12 mouse cellular contexts compared by ENCODE assay signal in genomic region chr16:78294606-78295275, GRCm38 (mm10). TPM values are rescaled to one million over a fixed set of nuclear protein-coding genes. Genes with fewer than 3 reads are reported as not detected.
DNase-seq lines count a peak whose midpoint lies in the region; ATAC-seq and TF ChIP-seq lines count a peak whose summit lies in the region.
"Had no signal": no experiment of that assay in that cellular context is flagged by ENCODE, and none has a peak within 500 bp of the region (broad histone marks: within the 10 kb centered on the region; RNA-seq: fewer than 3 reads in every experiment).

No protein-coding gene starts in this region.

- no peak for TF ChIP-seq RAD21 in MEL (IDR thresholded peaks at IDR 0.05; ENCODE audit: low read depth, low read length)

- no peak overlapping the region for H3K4me2 ChIP-seq in liver, embryonic 14.5 days (ENCODE audit: low read depth)
- no peak overlapping the region for H3K4me2 ChIP-seq in stomach, embryonic 14.5 days (replicated peaks; ENCODE audit: low read depth, low read length)
- no peak overlapping the region for H3K4me2 ChIP-seq in forebrain, embryonic 16.5 days (ENCODE audit: low read length)
- H3K4me2 ChIP-seq: limb, embryonic 13.5 days had no signal

- WGBS in liver, embryonic 14.5 days (ENCODE audit: insufficient replicate concordance), result 30% methylated on average over 5 of the region's 5 CpGs
- WGBS in stomach, embryonic 14.5 days, result 47% methylated on average over 5 of the region's 5 CpGs
- 59% methylated on average over 5 of the region's 5 CpGs for WGBS in forebrain, embryonic 16.5 days

- no peak overlapping the region for H3K4me3 ChIP-seq in MEL (ENCODE audit: control insufficient read depth in 1 of 2, insufficient read depth in 1 of 2, low read depth in 2 of 2, low read length in 2 of 2)
- H3K4me3 ChIP-seq in liver, embryonic 14.5 days (ENCODE audit: insufficient read depth in 1 of 2, low read depth in 2 of 2, low read length in 2 of 2), result no peak overlapping the region
- no peak overlapping the region for H3K4me3 ChIP-seq in stomach, embryonic 14.5 days (ENCODE audit: low read depth, low read length)
- no peak overlapping the region for H3K4me3 ChIP-seq in forebrain, embryonic 16.5 days (replicated peaks; ENCODE audit: low read length)
- H3K4me3 ChIP-seq: limb, embryonic 13.5 days had no signal

- no peak for TF ChIP-seq POLR2A in MEL (IDR thresholded peaks at IDR 0.05; ENCODE audit: control insufficient read depth in 1 of 2, insufficient read depth in 1 of 2, low read depth in 1 of 2, low read length in 2 of 2, poor library complexity in 1 of 2)

- peak; percentile 86 for ATAC-seq in liver, embryonic 14.5 days (ENCODE audit: insufficient read depth)
- ATAC-seq in stomach, embryonic 14.5 days (ENCODE audit: insufficient number of reproducible peaks, insufficient read depth, low FRiP score, low read depth), result peak; percentile 69; the same call in 1 of the 2 replicates
- ATAC-seq in forebrain, embryonic 16.5 days, result no peak

- no peaks in the 10 kb centered on the region for H3K9me3 ChIP-seq in MEL (replicated peaks; ENCODE audit: insufficient read depth, low read length)
- no peaks in the 10 kb centered on the region for H3K9me3 ChIP-seq in liver, embryonic 14.5 days (ENCODE audit: control insufficient read depth, low read length)
- H3K9me3 ChIP-seq in stomach, embryonic 14.5 days (ENCODE audit: control insufficient read depth, low read depth, low read length), result no peaks in the 10 kb centered on the region
- H3K9me3 ChIP-seq in forebrain, embryonic 16.5 days (ENCODE audit: control insufficient read depth, low read length), result no peaks in the 10 kb centered on the region
- H3K9me3 ChIP-seq: limb, embryonic 13.5 days had no signal

- H3K9ac ChIP-seq in MEL (ENCODE audit: control insufficient read depth, low read depth, low read length, poor library complexity, severe bottlenecking), result no peak overlapping the region
- H3K9ac ChIP-seq in liver, embryonic 14.5 days (replicated peaks), result no peak overlapping the region
- H3K9ac ChIP-seq in stomach, embryonic 14.5 days (replicated peaks; ENCODE audit: low read depth, low read length), result no peak overlapping the region
- no peak overlapping the region for H3K9ac ChIP-seq in forebrain, embryonic 16.5 days (replicated peaks; ENCODE audit: low read depth, low read length)
- H3K9ac ChIP-seq: limb, embryonic 13.5 days had no signal

- no peak overlapping the region for H3K27ac ChIP-seq in MEL (ENCODE audit: control insufficient read depth, low read depth, low read length)
- H3K27ac ChIP-seq in liver, embryonic 14.5 days, result no peak overlapping the region
- H3K27ac ChIP-seq in stomach, embryonic 14.5 days (ENCODE audit: low read length), result 0 out of 2 replicates have a peak overlapping the region, but pooled peaks have one; percentile 2
- no peak overlapping the region for H3K27ac ChIP-seq in forebrain, embryonic 16.5 days (ENCODE audit: low read length)
- H3K27ac ChIP-seq: limb, embryonic 13.5 days had no signal

- no peaks in the 10 kb centered on the region; a peak in 1 of 4 replicates for H3K4me1 ChIP-seq in MEL (ENCODE audit: control insufficient read depth in 1 of 2, insufficient read depth in 2 of 2, low read length in 2 of 2)
- H3K4me1 ChIP-seq in liver, embryonic 14.5 days (replicated peaks; ENCODE audit: control insufficient read depth in 2 of 2, insufficient read depth in 2 of 2, low read length in 1 of 2), result peaks cover 0 to 3% of the 10 kb centered on the region in 2 experiments; a peak in 2 of 4 replicates
- H3K4me1 ChIP-seq in stomach, embryonic 14.5 days (ENCODE audit: control insufficient read depth, insufficient read depth, low read length), result no peaks in the 10 kb centered on the region
- H3K4me1 ChIP-seq in forebrain, embryonic 16.5 days (replicated peaks; ENCODE audit: control insufficient read depth, insufficient read depth, low read length), result no peaks in the 10 kb centered on the region

- no peaks in the 10 kb centered on the region; a peak in 1 of 4 replicates for H3K36me3 ChIP-seq in MEL (ENCODE audit: control insufficient read depth in 1 of 2, insufficient read depth in 2 of 2, low read length in 2 of 2)
- H3K36me3 ChIP-seq in liver, embryonic 14.5 days (replicated peaks; ENCODE audit: control insufficient read depth, insufficient read depth, low read depth), result no peaks in the 10 kb centered on the region
- no peaks in the 10 kb centered on the region for H3K36me3 ChIP-seq in stomach, embryonic 14.5 days (ENCODE audit: control insufficient read depth, insufficient read depth, low read length)
- no peaks in the 10 kb centered on the region for H3K36me3 ChIP-seq in forebrain, embryonic 16.5 days (ENCODE audit: control insufficient read depth, insufficient read depth)
- H3K36me3 ChIP-seq: limb, embryonic 13.5 days had no signal

- TF ChIP-seq EP300 in MEL (IDR thresholded peaks at IDR 0.05; ENCODE audit: low read depth in 1 of 2, low read length in 2 of 2), result 0 out of 4 replicates have a peak, but pooled peaks of 1 of the 2 experiments have one; percentile 9
- TF ChIP-seq EP300 in liver, embryonic 14.5 days (IDR thresholded peaks at IDR 0.05; ENCODE audit: low read depth), result no peak

- no peaks in the 10 kb centered on the region; the same call in 1 of the 2 replicates for H3K79me2 ChIP-seq in MEL (ENCODE audit: control insufficient read depth, insufficient read depth, low read length, poor library complexity)

- DNase-seq in MEL (ENCODE audit: low read depth, low spot score) (peak; percentile 52), ZHBTc4 (ENCODE audit: low read depth, low spot score) (peak; percentile 50)
- no peak for DNase-seq in liver, embryonic 14.5 days (ENCODE audit: low read depth in 3 of 3, low spot score in 3 of 3)
- no peak for DNase-seq in ovary, postnatal 10 days (ENCODE audit: low spot score)
- no peak for DNase-seq in ovary, postnatal 36 days (ENCODE audit: low spot score)
- DNase-seq: cerebellum, postnatal 36 days; gastrocnemius, postnatal 10 days; heart, postnatal 4 days; kidney, adult 18-20 months had no signal

- no peak for TF ChIP-seq CTCF in MEL (IDR thresholded peaks at IDR 0.05 in 2 of 3, conservative IDR thresholded peaks at IDR 0.05 in 1 of 3; ENCODE audit: control insufficient read depth in 1 of 3, insufficient read depth in 1 of 3, low read depth in 2 of 3, low read length in 3 of 3, poor library complexity in 1 of 3, severe bottlenecking in 1 of 3)
- TF ChIP-seq CTCF in liver, embryonic 14.5 days (IDR thresholded peaks at IDR 0.05; ENCODE audit: low read depth), result no peak

- H3K27me3 ChIP-seq in MEL (ENCODE audit: control insufficient read depth in 1 of 2, insufficient read depth in 2 of 2, low read length in 2 of 2), result no peaks in the 10 kb centered on the region; a peak in 1 of 4 replicates
- H3K27me3 ChIP-seq in liver, embryonic 14.5 days (ENCODE audit: control insufficient read depth, insufficient read depth, low read length), result no peaks in the 10 kb centered on the region
- H3K27me3 ChIP-seq in stomach, embryonic 14.5 days (ENCODE audit: control insufficient read depth, insufficient read depth, low read length), result no peaks in the 10 kb centered on the region
- H3K27me3 ChIP-seq in forebrain, embryonic 16.5 days (replicated peaks; ENCODE audit: control insufficient read depth, insufficient read depth, low read length), result no peaks in the 10 kb centered on the region

TF ChIP-seq in MEL, 35 proteins besides CTCF, POLR2A, EP300 and RAD21:
- TF ChIP-seq JUND (IDR thresholded peaks at IDR 0.05; ENCODE audit: low read depth, low read length), result no peak
- TF ChIP-seq KAT2A (conservative IDR thresholded peaks at IDR 0.05; ENCODE audit: low read depth, low read length), result no peak
- TF ChIP-seq ETS1 (IDR thresholded peaks at IDR 0.05; ENCODE audit: low read depth, low read length), result peak; percentile 52; the same call in 1 of the 2 replicates

RNA-seq across cellular contexts. Expression of gene Cxadr, which starts 6.5 kb away (rescaled TPM):
- not detected in 2 replicates for total RNA-seq in MEL (2012; rRNA removed)
- polyA plus RNA-seq in MEL (2012; ENCODE audit: insufficient read depth in 1 of 2, insufficient read length in 2 of 2, low read depth in 1 of 2, low replicate concordance in 2 of 2, missing spikeins in 1 of 2), result under 1 TPM in 1 of 2 experiments, not detected in 1; 0.33 TPM
- polyA plus RNA-seq in liver, embryonic 14.5 days (2012; rRNA removed), result 6.0 and 7.7 TPM in 2 replicates
- polyA plus RNA-seq in liver, embryonic 14.5 days (2014; fragmentation: Nextera tagmentation; extraction: Ambion mirVana), result 11.7 and 12.4 TPM in 2 replicates
- polyA plus RNA-seq in stomach, embryonic 14.5 days (2014; fragmentation: Nextera tagmentation; extraction: Ambion mirVana), result 50.1 and 56.3 TPM in 2 replicates
- polyA plus RNA-seq in forebrain, embryonic 16.5 days (2015; fragmentation: Nextera tagmentation; extraction: Ambion mirVana), result 184 and 188 TPM in 2 replicates

Comparison
In these comparisons a context has a peak if more than half of its experiments do, and no peak if none do; other contexts are left out.
1. DNase-seq: peak in MEL (single experiment) and ZHBTc4 (single experiment); none in liver, embryonic 14.5 days (0 of 3), ovary, postnatal 10 days (single experiment) and ovary, postnatal 36 days (single experiment).
2. RNA of gene Cxadr, which starts 6.5 kb away (polyA plus RNA-seq): 184 to 188 TPM in forebrain, embryonic 16.5 days, 50.1 to 56.3 TPM in stomach, embryonic 14.5 days and 6.0 to 12.4 TPM in liver, embryonic 14.5 days; 0.33 TPM in MEL; every median in the first group is over 4 times any median in the second.